Mouse (Mus musculus) C2C12 (cell line): Measurements from ENCODE around the gene Grcc10. TPM values are rescaled to one million over a fixed set of nuclear protein-coding genes. Genes with fewer than 3 reads are reported as not detected.

ENCODE experiments used
- H3K27me3 ChIP-seq: one replicate; pipeline ENCODE4 v1.6.1; 2011; ENCODE audit not compliant: control insufficient read depth, insufficient read depth, insufficient read length
- H3K36me3 ChIP-seq: one replicate; pipeline ENCODE4 v1.6.1; 2011; ENCODE audit not compliant: control insufficient read depth, insufficient read depth
- H3K4me3 ChIP-seq: one replicate; pipeline ENCODE4 v1.5.1; 2011; ENCODE audit warnings: mild to moderate bottlenecking, control low read depth; ENCODE audit not compliant: poor library complexity, insufficient read depth, severe bottlenecking
- H3K79me2 ChIP-seq: one replicate; pipeline ENCODE4 v1.6.1; 2011; ENCODE audit not compliant: control insufficient read depth, insufficient read depth
- H3K79me3 ChIP-seq: one replicate; pipeline ENCODE4 v1.6.1; 2011; ENCODE audit warnings: low read depth, control low read depth
- H3ac ChIP-seq: one replicate; pipeline ENCODE3; 2011; ENCODE audit warnings: low read depth; ENCODE audit not compliant: control insufficient read depth, insufficient read length
- CEBPB ChIP-seq: IDR thresholded peaks from one replicate; pipeline ENCODE4 v1.6.1; 2011; ENCODE audit warnings: low read depth, mild to moderate bottlenecking, control low read depth, moderate library complexity
- CTCF ChIP-seq: IDR thresholded peaks from one replicate; pipeline ENCODE4 v1.5.1; 2011; ENCODE audit not compliant: control insufficient read depth, insufficient read depth, insufficient read length
- FOSL1 ChIP-seq: IDR thresholded peaks from one replicate; pipeline ENCODE4 v1.8.0; 2011; ENCODE audit warnings: mild to moderate bottlenecking, low read length; ENCODE audit not compliant: poor library complexity, insufficient read depth, severe bottlenecking
- MAX ChIP-seq: IDR thresholded peaks from one replicate; pipeline ENCODE4 v1.6.1; 2011; ENCODE audit warnings: mild to moderate bottlenecking, control low read depth
- MYOD1 ChIP-seq: IDR thresholded peaks from one replicate; pipeline ENCODE4 v1.6.1; 2011; ENCODE audit warnings: low read depth; ENCODE audit not compliant: control insufficient read depth, insufficient read length
- MYOG ChIP-seq: IDR thresholded peaks from one replicate; pipeline ENCODE4 v1.6.1; 2011; ENCODE audit not compliant: control insufficient read depth, insufficient read length; ENCODE audit errors: extremely low read depth
- USF1 ChIP-seq: IDR thresholded peaks from one replicate; pipeline ENCODE4 v1.6.1; 2011; ENCODE audit warnings: low read depth, mild to moderate bottlenecking, control low read depth, moderate library complexity
- polyA plus RNA-seq: library from polyadenylated mRNA; unstranded; fragments of >200 nt; fragmentation: generic; extraction: Trizol; gene quantifications from one replicate; pipeline ENCODE4 v1.2.1, GENCODE M21; 2012; ENCODE audit warnings: missing spikeins

Gene Grcc10
- polyA plus RNA-seq, 1 experiment, result 294 TPM

GRCm38 (mm10) chr6:124769101-124769765, 28.1 kb upstream of the Grcc10 start, which contains the start of gene Eno2:
Eno2 (minus strand) TSS chr6:124769673.
- Histone ChIP-seq H3K79me2 (no peaks in the 10 kb centered on the region), H3K4me3 (peak within 1 kb of the TSS; percentile 29), H3K79me3 (no peaks in the 10 kb centered on the region), H3K27me3 (no peaks in the 10 kb centered on the region), H3K36me3 (no peaks in the 10 kb centered on the region), H3ac (peak within 1 kb of the TSS; percentile 66)
- TF ChIP-seq USF1, result no peak
- TF ChIP-seq FOSL1, result no peak
- no peak for TF ChIP-seq MYOD1
- no peak for TF ChIP-seq CTCF
- no peak for TF ChIP-seq MAX
- no peak for TF ChIP-seq CEBPB
- no peak for TF ChIP-seq MYOG

- H3K27me3 ChIP-seq, result no peaks in the 10 kb centered on the region
- TF ChIP-seq MYOG (no peak), MYOD1 (no peak), MAX (no peak), CTCF (no peak), USF1 (no peak), FOSL1 (no peak), CEBPB (no peak)
These were observed 27.5 kb upstream of the Grcc10 start for GRCm38 (mm10) chr6:124768704-124769044.

GRCm38 (mm10) chr6:124767920-124768703, 26.9 kb upstream of the Grcc10 start:
- TF ChIP-seq MAX (no peak), MYOD1 (no peak), MYOG (no peak), USF1 (no peak), CTCF (no peak), CEBPB (no peak), FOSL1 (no peak)
- H3ac ChIP-seq, result no peak overlapping the region

More at GRCm38 (mm10) chr6:124768704-124769044, 27.5 kb upstream of the Grcc10 start:
- H3ac ChIP-seq, result no peak overlapping the region
- no peaks in the 10 kb centered on the region for H3K79me3 ChIP-seq
- H3K36me3 ChIP-seq, result no peaks in the 10 kb centered on the region
- peak overlapping the region; percentile 29 for H3K4me3 ChIP-seq
- H3K79me2 ChIP-seq, result no peaks in the 10 kb centered on the region

GRCm38 (mm10) chr6:124767536-124767919, 26.4 kb upstream of the Grcc10 start:
- Histone ChIP-seq H3K79me2 (no peaks in the 10 kb centered on the region), H3K36me3 (no peaks in the 10 kb centered on the region), H3ac (no peak overlapping the region), H3K79me3 (no peaks in the 10 kb centered on the region), H3K27me3 (no peaks in the 10 kb centered on the region), H3K4me3 (no peak overlapping the region)
- TF ChIP-seq CEBPB (no peak), FOSL1 (no peak), MYOD1 (no peak), MAX (no peak), CTCF (no peak), MYOG (no peak), USF1 (no peak)

More at GRCm38 (mm10) chr6:124767920-124768703, 26.9 kb upstream of the Grcc10 start:
- Histone ChIP-seq H3K36me3 (no peaks in the 10 kb centered on the region), H3K79me3 (no peaks in the 10 kb centered on the region), H3K4me3 (no peak overlapping the region), H3K79me2 (no peaks in the 10 kb centered on the region), H3K27me3 (no peaks in the 10 kb centered on the region)

- Histone ChIP-seq H3K36me3 (no peaks in the 10 kb centered on the region), H3K79me2 (no peaks in the 10 kb centered on the region), H3K4me3 (no peak overlapping the region), H3K27me3 (no peaks in the 10 kb centered on the region), H3ac (no peak overlapping the region), H3K79me3 (no peaks in the 10 kb centered on the region)
- TF ChIP-seq MYOD1 (no peak), CEBPB (no peak), MAX (no peak), CTCF (no peak), MYOG (no peak)
These were observed 24.8 kb upstream of the Grcc10 start for GRCm38 (mm10) chr6:124765951-124766350.

GRCm38 (mm10) chr6:124759259-124759658, 18.1 kb upstream of the Grcc10 start:
- Histone ChIP-seq H3ac (peak overlapping the region; percentile 20), H3K27me3 (no peaks in the 10 kb centered on the region), H3K79me3 (peaks cover 19% of the 10 kb centered on the region), H3K4me3 (no peak overlapping the region), H3K79me2 (peaks cover 28% of the 10 kb centered on the region), H3K36me3 (peaks cover 4% of the 10 kb centered on the region)
- TF ChIP-seq CTCF (peak; percentile 87), MAX (no peak), FOSL1 (no peak)
